Mouse (Mus musculus) forebrain, embryonic 14.5 days (tissue): ENCODE results near the gene Ms4a4c. TPM values are rescaled to one million over a fixed set of nuclear protein-coding genes. Genes with fewer than 3 reads are reported as not detected.
"Not testable (repeated sequence)": the region's sequence is repeated elsewhere in the genome, so short reads cannot be mapped to it uniquely, and the experiment has no call there.

ENCODE experiments used
- ATAC-seq: fragments of 200-750 bp; cut with Nextera tagmentation; 2 replicates; pipeline ENCODE4 v1.8.0; 2017; ENCODE audit warnings: mild to moderate bottlenecking, moderate library complexity
- DNase-seq: peaks from one replicate; pipeline ENCODE4 v3.0.0-alpha.2; 2015; ENCODE audit warnings: low spot score
- H3K27ac ChIP-seq: fragments of 300-500 bp; sonication (generic); 2 replicates; pipeline ENCODE4 v1.5.1; 2014; ENCODE audit warnings: low read depth, mild to moderate bottlenecking, control low read depth, low read length, moderate library complexity
- H3K27me3 ChIP-seq: fragments of 300-500 bp; sonication (generic); replicated peaks from 2 replicates; pipeline ENCODE4 v1.6.1; 2014; ENCODE audit warnings: low read length, control low read depth, mixed read lengths; ENCODE audit not compliant: control insufficient read depth, insufficient read depth
- H3K36me3 ChIP-seq: fragments of 300-500 bp; sonication (generic); 2 replicates; pipeline ENCODE4 v1.6.1; 2014; ENCODE audit warnings: low read length, control low read depth; ENCODE audit not compliant: control insufficient read depth, insufficient read depth
- H3K4me1 ChIP-seq: fragments of 300-500 bp; sonication (generic); 2 replicates; pipeline ENCODE4 v1.6.1; 2014; ENCODE audit warnings: antibody characterized with exemption, low read length, control low read depth; ENCODE audit not compliant: control insufficient read depth, insufficient read depth
- H3K4me2 ChIP-seq: fragments of 300-500 bp; sonication (generic); 2 replicates; pipeline ENCODE4 v1.6.1; 2014; ENCODE audit warnings: mild to moderate bottlenecking, control low read depth, low read length
- H3K4me3 ChIP-seq: fragments of 300-500 bp; sonication (generic); 2 replicates; pipeline ENCODE4 v1.5.1; 2014; ENCODE audit warnings: low read depth, low read length, control low read depth
- H3K9ac ChIP-seq: fragments of 300-500 bp; sonication (generic); 2 replicates; pipeline ENCODE4 v1.6.1; 2014; ENCODE audit warnings: mild to moderate bottlenecking, low read length, control low read depth, moderate library complexity
- H3K9me3 ChIP-seq: fragments of 300-500 bp; sonication (generic); replicated peaks from 2 replicates; pipeline ENCODE4 v1.6.1; 2016; ENCODE audit warnings: low read length, control low read depth, mixed read lengths; ENCODE audit not compliant: control insufficient read depth
- WGBS: fragments of 180-500 bp; shearing (Covaris S2); extraction: QIAGEN DNeasy Blood & Tissue Kit; methylation state at CpG from one replicate; pipeline ENCODE4 v1.1.7; 2014; 5-methylcytosine and 5-hydroxymethylcytosine counted together
- polyA plus RNA-seq: library from polyadenylated mRNA; unstranded; fragments of >200 nt; fragmentation: Nextera tagmentation; extraction: Ambion mirVana; gene quantifications from 2 replicates; pipeline ENCODE4 v1.2.1, GENCODE M21; 2014

The Ms4a4c gene
- polyA plus RNA-seq, 1 experiment from 2014 or later = not detected

DNA sequence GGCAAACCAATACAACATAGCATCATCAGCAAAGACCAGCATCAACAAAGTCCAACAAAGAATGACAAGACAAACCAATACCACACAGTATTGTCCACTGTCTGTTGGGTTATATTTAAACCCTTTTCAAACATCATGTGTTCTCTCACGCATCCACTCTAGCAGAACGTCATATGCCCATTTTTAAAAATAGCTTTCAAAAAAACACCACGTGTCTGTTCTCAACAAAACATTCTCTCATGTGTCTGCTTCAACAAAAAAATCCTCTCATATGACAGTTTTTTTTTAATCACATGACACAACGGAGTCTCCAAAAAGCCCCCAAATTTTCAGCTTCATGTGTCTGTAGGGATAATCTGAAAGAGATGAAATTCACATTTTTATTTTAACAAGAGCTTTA lies 16.9 kb upstream of the Ms4a4c start:
- ATAC-seq (no peak), DNase-seq (no peak)
- Histone ChIP-seq H3K27ac (no peak overlapping the region), H3K4me2 (no peak overlapping the region), H3K4me1 (no peaks in the 10 kb centered on the region), H3K9me3 (no peaks in the 10 kb centered on the region), H3K4me3 (no peak overlapping the region), H3K36me3 (no peaks in the 10 kb centered on the region), H3K9ac (no peak overlapping the region), H3K27me3 (no peaks in the 10 kb centered on the region)
- 92% methylated on average over 4 of the region's 4 CpGs for WGBS

DNA sequence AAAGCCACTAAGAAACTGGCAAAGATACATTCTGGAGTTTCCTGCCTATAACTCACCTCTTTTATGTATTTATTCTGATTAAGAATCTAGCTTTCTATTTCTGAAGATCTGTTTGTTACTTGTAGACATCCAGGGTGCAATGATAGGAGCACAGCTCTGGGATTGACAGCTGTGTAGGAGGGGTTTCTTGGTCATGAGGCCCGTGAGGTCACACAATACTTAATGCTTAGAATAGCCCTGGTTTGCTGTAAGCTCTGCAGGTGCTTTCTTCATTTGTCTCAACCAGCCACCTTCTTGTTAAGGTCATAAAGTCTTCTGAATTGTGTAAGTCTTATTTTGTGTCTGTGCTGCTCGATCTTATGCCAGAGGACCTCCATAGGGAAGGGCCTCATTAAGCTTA lies 15.6 kb upstream of the Ms4a4c start:
- H3K4me2 ChIP-seq = no peak overlapping the region
- no peaks in the 10 kb centered on the region for H3K36me3 ChIP-seq

GRCm38 (mm10) chr19:11395769-11396168 lies 8.8 kb upstream of the Ms4a4c start:
- DNase-seq = no peak
- ATAC-seq = no peak
- Histone ChIP-seq H3K27me3 (no peaks in the 10 kb centered on the region), H3K4me2 (no peak overlapping the region), H3K9ac (no peak overlapping the region), H3K4me3 (no peak overlapping the region), H3K4me1 (no peaks in the 10 kb centered on the region), H3K9me3 (no peaks in the 10 kb centered on the region), H3K27ac (no peak overlapping the region), H3K36me3 (no peaks in the 10 kb centered on the region)

More for the DNA sequence above, 15.6 kb upstream of the Ms4a4c start:
- Histone ChIP-seq H3K9me3 (no peaks in the 10 kb centered on the region), H3K4me3 (no peak overlapping the region), H3K9ac (no peak overlapping the region), H3K27ac (no peak overlapping the region), H3K27me3 (no peaks in the 10 kb centered on the region), H3K4me1 (no peaks in the 10 kb centered on the region)
- DNase-seq = no peak
- no peak for ATAC-seq
- 77% methylated on average over 2 of the region's 2 CpGs for WGBS

DNA sequence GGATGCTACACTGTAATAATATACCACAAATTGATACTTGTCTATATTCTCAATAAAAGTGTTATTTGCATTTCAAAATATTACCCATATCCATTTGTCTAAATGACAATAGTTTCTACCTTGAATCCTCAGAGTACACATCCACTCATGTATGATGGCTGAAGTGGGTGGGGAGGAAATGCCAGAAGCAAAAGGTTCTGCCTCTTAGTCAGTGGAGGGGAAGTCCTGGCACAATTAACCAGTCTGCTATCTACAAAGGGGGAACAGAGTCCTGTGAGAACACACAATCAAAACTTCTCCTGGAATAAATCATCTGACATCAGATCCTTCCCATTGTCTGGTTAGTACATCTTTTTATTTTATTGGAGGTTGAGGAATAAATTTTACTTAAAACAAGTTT lies 2.9 kb downstream of the Ms4a4c start:
- ATAC-seq = no peak
- Histone ChIP-seq H3K36me3 (no peaks in the 10 kb centered on the region), H3K4me1 (no peaks in the 10 kb centered on the region), H3K9ac (no peak overlapping the region), H3K4me2 (no peak overlapping the region), H3K9me3 (no peaks in the 10 kb centered on the region), H3K4me3 (no peak overlapping the region), H3K27ac (no peak overlapping the region), H3K27me3 (no peaks in the 10 kb centered on the region)
- DNase-seq = no peak

DNA sequence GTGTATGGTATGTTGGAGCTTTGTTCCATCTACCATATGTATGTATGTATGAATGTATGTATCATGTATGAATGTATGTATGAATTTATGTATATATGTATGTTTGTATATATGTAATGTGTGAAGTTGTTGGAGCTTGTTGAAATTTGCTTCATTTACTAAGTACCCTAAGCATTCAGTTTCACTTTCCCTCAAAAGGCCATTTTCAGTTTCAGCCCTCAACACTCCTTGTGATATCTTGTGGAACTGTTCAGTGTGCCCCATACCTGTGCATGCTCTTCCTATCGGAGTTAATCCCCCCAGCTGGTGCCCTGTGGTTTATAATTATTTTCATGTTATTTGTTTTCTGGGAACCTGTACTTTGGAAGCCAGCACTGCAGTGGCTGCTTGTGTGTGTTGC lies 4.0 kb downstream of the Ms4a4c start:
- Histone ChIP-seq H3K27ac (no peak overlapping the region), H3K9me3 (no peaks in the 10 kb centered on the region), H3K36me3 (no peaks in the 10 kb centered on the region), H3K4me1 (no peaks in the 10 kb centered on the region), H3K9ac (no peak overlapping the region), H3K27me3 (no peaks in the 10 kb centered on the region), H3K4me2 (no peak overlapping the region), H3K4me3 (no peak overlapping the region)
- ATAC-seq (no peak), DNase-seq (no peak)
- 92% methylated on average over 1 of the region's 1 CpGs for WGBS

GRCm38 (mm10) chr19:11411640-11412039 lies 7.1 kb downstream of the Ms4a4c start:
- Histone ChIP-seq H3K27ac (no peak overlapping the region), H3K4me3 (no peak overlapping the region), H3K27me3 (no peaks in the 10 kb centered on the region), H3K9me3 (no peaks in the 10 kb centered on the region), H3K36me3 (no peaks in the 10 kb centered on the region), H3K4me1 (no peaks in the 10 kb centered on the region), H3K4me2 (no peak overlapping the region), H3K9ac (no peak overlapping the region)
- DNase-seq = no peak
- no peak for ATAC-seq
- WGBS = 89% methylated on average over 1 of the region's 1 CpGs

- no peaks in the 10 kb centered on the region for H3K36me3 ChIP-seq
- no peak overlapping the region for H3K9ac ChIP-seq
- DNase-seq (no peak), ATAC-seq (no peak)
- no peaks in the 10 kb centered on the region for H3K4me1 ChIP-seq
- 95% methylated on average over 1 of the region's 1 CpGs for WGBS
- H3K9me3 ChIP-seq = no peaks in the 10 kb centered on the region
- no peak overlapping the region for H3K4me3 ChIP-seq
- no peaks in the 10 kb centered on the region for H3K27me3 ChIP-seq
- no peak overlapping the region for H3K4me2 ChIP-seq
- H3K27ac ChIP-seq = no peak overlapping the region
These were observed 9.5 kb downstream of the Ms4a4c start for GRCm38 (mm10) chr19:11414084-11414483.

- no peaks in the 10 kb centered on the region for H3K4me1 ChIP-seq
- no peak overlapping the region for H3K9ac ChIP-seq
- H3K4me3 ChIP-seq = no peak overlapping the region
- DNase-seq = no peak
- WGBS = 71% methylated on average over 3 of the region's 3 CpGs
- no peaks in the 10 kb centered on the region for H3K36me3 ChIP-seq
- H3K4me2 ChIP-seq = no peak overlapping the region
- no peaks in the 10 kb centered on the region for H3K27me3 ChIP-seq
- no peak overlapping the region for H3K27ac ChIP-seq
- no peak for ATAC-seq
- no peaks in the 10 kb centered on the region for H3K9me3 ChIP-seq
These were observed 11.0 kb downstream of the Ms4a4c start for GRCm38 (mm10) chr19:11415581-11415980.

GRCm38 (mm10) chr19:11418865-11419264 lies 14.3 kb downstream of the Ms4a4c start:
- H3K4me2 ChIP-seq, H3K36me3 ChIP-seq, ATAC-seq, H3K27ac ChIP-seq, H3K4me3 ChIP-seq, H3K27me3 ChIP-seq, H3K9ac ChIP-seq, H3K4me1 ChIP-seq, DNase-seq, H3K9me3 ChIP-seq: not testable (repeated sequence)
- 62% methylated on average over 2 of the region's 3 CpGs for WGBS

GRCm38 (mm10) chr19:11431209-11431608 lies 26.6 kb downstream of the Ms4a4c start:
- H3K27ac ChIP-seq, H3K4me3 ChIP-seq, H3K9ac ChIP-seq, H3K27me3 ChIP-seq, DNase-seq, H3K4me1 ChIP-seq, H3K36me3 ChIP-seq, ATAC-seq, H3K9me3 ChIP-seq, H3K4me2 ChIP-seq: not testable (repeated sequence)
- WGBS = 86% methylated on average over 1 of the region's 1 CpGs
